Mouse (Mus musculus) stomach, postnatal 0 days (tissue): ENCODE data around the gene Fndc10. TPM values are rescaled to one million over a fixed set of nuclear protein-coding genes. Genes with fewer than 3 reads are reported as not detected.
A peak's percentile ranks its signal among the peaks of the same experiment; 100 is the strongest.
"Not testable (repeated sequence)": the region's sequence is repeated elsewhere in the genome, so short reads cannot be mapped to it uniquely, and the experiment has no call there.

Experiments
- ATAC-seq: fragments of 200-750 bp; cut with Nextera tagmentation; 2 replicates; pipeline ENCODE4 v1.8.0; 2017; ENCODE audit not compliant: low FRiP score, low TSS enrichment
- DNase-seq: peaks from one replicate; pipeline ENCODE4 v3.0.0-alpha.2; 2016; ENCODE audit warnings: low spot score
- H3K27ac ChIP-seq: fragments of 300-500 bp; sonication (generic); replicated peaks from 2 replicates; pipeline ENCODE4 v1.5.1; 2014; ENCODE audit warnings: mild to moderate bottlenecking, control low read depth
- H3K27me3 ChIP-seq: fragments of 300-500 bp; sonication (generic); 2 replicates; pipeline ENCODE4 v1.6.1; 2014; ENCODE audit warnings: low read length; ENCODE audit not compliant: control insufficient read depth, insufficient read depth
- H3K36me3 ChIP-seq: fragments of 300-500 bp; sonication (generic); 2 replicates; pipeline ENCODE4 v1.6.1; 2014; ENCODE audit warnings: low read length, mixed read lengths; ENCODE audit not compliant: control insufficient read depth, insufficient read depth
- H3K4me1 ChIP-seq: fragments of 300-500 bp; sonication (generic); replicated peaks from 2 replicates; pipeline ENCODE4 v1.6.1; 2014; ENCODE audit warnings: antibody characterized with exemption; ENCODE audit not compliant: control insufficient read depth, insufficient read depth
- H3K4me2 ChIP-seq: fragments of 300-500 bp; sonication (generic); replicated peaks from 2 replicates; pipeline ENCODE4 v1.6.1; 2014; ENCODE audit warnings: low read depth, mild to moderate bottlenecking, control low read depth, moderate library complexity
- H3K4me3 ChIP-seq: fragments of 300-500 bp; sonication (generic); 2 replicates; pipeline ENCODE4 v1.5.1; 2014; ENCODE audit warnings: low read depth, low read length, control low read depth
- H3K9ac ChIP-seq: fragments of 300-500 bp; sonication (generic); 2 replicates; pipeline ENCODE4 v1.6.1; 2014; ENCODE audit warnings: mild to moderate bottlenecking, low read length, control low read depth, mixed read lengths
- H3K9me3 ChIP-seq: fragments of 300-500 bp; sonication (generic); 2 replicates; pipeline ENCODE4 v1.6.1; 2016; ENCODE audit warnings: low read length; ENCODE audit not compliant: control insufficient read depth
- CTCF ChIP-seq: IDR thresholded peaks from 2 replicates; pipeline ENCODE4 v1.5.1; 2016; ENCODE audit warnings: antibody characterized with exemption, low read depth, mild to moderate bottlenecking, moderate library complexity
- EP300 ChIP-seq: optimal IDR thresholded peaks from 2 replicates; pipeline ENCODE3; 2016; ENCODE audit warnings: antibody characterized with exemption
- WGBS: fragments of 180-500 bp; shearing (Covaris S2); extraction: QIAGEN DNeasy Blood & Tissue Kit; methylation state at CpG from one replicate; pipeline ENCODE4 v1.1.7; 2014; 5-methylcytosine and 5-hydroxymethylcytosine counted together
- polyA plus RNA-seq: library from polyadenylated mRNA; unstranded; fragments of >200 nt; fragmentation: Nextera tagmentation; extraction: Ambion mirVana; gene quantifications from 2 replicates; pipeline ENCODE4 v1.2.1, GENCODE M21; 2015

Fndc10 gene
- polyA plus RNA-seq, 1 experiment from 2014 or later: 9.6 TPM

DNA sequence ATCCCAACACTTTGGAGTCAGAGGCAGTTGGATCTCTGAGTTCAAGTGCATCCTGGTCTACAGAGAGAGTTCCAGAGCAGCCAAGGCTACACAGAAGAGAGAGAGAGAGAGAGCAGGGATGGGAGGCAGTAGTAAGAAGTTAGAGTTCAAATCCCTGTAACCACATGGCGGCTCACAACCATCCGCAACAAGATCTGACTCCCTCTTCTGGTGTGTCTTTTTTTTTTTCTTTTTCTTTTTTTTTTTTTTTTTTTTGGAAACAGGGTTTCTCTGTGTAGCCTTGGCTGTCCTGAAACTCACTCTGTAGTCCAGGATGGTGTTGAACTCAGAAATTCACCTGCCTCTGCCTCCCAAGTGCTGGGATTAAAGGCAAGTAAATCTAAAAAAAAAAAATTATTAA lies 22.1 kb upstream of the Fndc10 start:
- Histone ChIP-seq H3K4me1 (no peaks in the 10 kb centered on the region), H3K4me2 (no peak overlapping the region), H3K36me3 (no peaks in the 10 kb centered on the region), H3K4me3 (no peak overlapping the region), H3K9ac (no peak overlapping the region), H3K27ac (no peak overlapping the region), H3K27me3 (no peaks in the 10 kb centered on the region), H3K9me3 (no peaks in the 10 kb centered on the region)
- TF ChIP-seq CTCF (no peak), EP300 (no peak)
- no peak for DNase-seq
- ATAC-seq: no peak
- WGBS: 51% methylated on average over 2 of the region's 2 CpGs

DNA sequence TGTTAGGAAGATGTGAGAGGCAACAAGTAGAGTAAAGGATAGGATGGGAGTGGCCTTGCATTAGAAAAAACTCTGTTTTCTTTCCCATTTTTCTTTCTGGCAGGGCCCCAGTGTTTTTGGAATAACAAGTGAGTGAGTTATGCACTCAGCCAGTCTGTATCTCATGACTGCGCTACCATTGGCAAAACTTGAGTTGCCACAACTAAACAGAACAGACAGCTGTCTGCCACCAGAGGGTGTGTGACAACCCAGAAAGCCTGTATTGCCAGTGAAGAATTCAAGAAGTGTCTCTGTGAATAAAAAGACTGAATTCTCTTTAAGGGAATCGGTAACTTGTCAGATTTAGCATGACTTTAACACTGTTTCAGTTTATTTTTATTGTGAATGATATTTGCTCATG lies 18.2 kb upstream of the Fndc10 start:
- WGBS: 79% methylated on average over 2 of the region's 2 CpGs
- H3K4me1 ChIP-seq: no peaks in the 10 kb centered on the region
- H3K4me2 ChIP-seq: no peak overlapping the region
- no peak overlapping the region for H3K4me3 ChIP-seq
- no peaks in the 10 kb centered on the region for H3K27me3 ChIP-seq
- H3K9ac ChIP-seq: no peak overlapping the region
- no peaks in the 10 kb centered on the region for H3K36me3 ChIP-seq
- ATAC-seq: no peak
- H3K27ac ChIP-seq: no peak overlapping the region
- H3K9me3 ChIP-seq: no peaks in the 10 kb centered on the region
- DNase-seq: no peak
- TF ChIP-seq EP300 (no peak), CTCF (peak; percentile 70)

DNA sequence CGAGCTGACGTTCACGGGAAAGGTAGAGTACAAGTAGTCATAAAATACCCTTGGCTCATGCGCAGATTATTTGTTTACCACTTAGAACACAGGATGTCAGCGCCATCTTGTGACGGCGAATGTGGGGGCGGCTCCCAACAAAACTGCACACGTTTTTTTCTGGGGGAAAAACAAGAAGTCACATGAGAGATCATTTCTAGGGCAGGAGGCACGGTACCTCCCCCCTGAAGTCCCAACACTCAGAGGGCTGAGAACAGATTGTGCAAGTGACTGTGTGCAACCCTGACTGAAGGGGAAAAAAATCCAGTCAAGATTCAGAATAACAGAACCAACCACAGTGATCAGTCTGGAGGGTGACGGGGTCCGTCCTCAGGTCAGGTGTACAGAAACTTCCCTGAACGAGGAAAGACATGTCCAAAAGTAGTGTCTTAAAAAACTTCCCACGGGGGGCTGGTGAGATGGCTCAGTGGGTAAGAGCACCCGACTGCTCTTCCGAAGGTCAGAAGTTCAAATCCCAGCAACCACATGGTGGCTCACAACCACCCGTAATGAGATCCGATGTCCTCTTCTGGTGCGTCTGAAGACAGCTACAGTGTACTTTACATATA lies 10.4 kb upstream of the Fndc10 start:
- not testable (repeated sequence) for H3K4me1 ChIP-seq, H3K27ac ChIP-seq, H3K4me2 ChIP-seq, H3K36me3 ChIP-seq, H3K27me3 ChIP-seq, H3K9ac ChIP-seq, ATAC-seq, DNase-seq, H3K4me3 ChIP-seq, H3K9me3 ChIP-seq
- 86% methylated on average over 16 of the region's 19 CpGs for whole genome bisulfite sequencing

GRCm38 (mm10) chr4:155687764-155688163 lies 6.4 kb upstream of the Fndc10 start:
- not testable (repeated sequence) for H3K9me3 ChIP-seq, H3K4me1 ChIP-seq, H3K36me3 ChIP-seq, H3K9ac ChIP-seq, H3K4me2 ChIP-seq, H3K27me3 ChIP-seq, H3K4me3 ChIP-seq
- WGBS: 54% methylated on average over 4 of the region's 4 CpGs
- ATAC-seq: peak; percentile 65
- peak overlapping the region; percentile 74 for H3K27ac ChIP-seq
- DNase-seq: peak; percentile 58

DNA sequence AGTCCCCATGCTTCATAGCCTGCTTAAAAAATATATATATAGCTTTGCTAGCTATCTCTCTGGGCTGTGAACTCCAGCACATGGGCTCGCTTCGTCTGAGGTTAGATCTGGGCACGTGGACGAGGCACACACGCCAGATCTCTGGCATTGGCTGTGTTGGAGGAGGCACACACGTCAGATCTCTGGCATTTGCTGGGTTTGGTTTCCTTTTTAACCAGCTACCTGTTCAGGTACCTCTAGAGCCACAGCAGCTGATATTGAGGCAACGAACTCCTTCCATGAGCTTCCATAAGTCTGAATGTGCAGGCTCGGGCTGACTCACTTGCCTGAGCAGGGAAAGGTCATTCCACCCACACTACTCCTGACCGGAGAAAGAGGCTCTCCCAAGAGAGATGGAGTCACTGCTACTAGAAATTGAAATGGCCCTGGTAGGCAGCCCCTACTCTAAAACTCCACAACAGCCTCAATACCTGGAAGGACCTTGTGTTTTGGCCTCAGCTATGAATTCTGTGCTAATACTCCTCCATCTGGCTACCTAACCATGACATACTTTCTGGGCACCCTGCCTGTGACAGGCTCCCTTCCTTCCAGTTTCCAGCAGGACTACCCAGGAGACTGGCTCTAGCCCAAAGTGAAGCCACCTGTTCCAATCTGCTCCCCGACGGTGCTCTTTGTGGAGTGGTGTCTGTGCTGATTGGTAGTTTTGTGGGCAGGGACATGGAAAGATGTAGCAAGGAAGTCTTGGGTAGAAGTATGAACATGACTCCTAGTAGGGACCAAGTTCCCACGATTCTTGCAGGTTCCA lies 3.4 kb upstream of the Fndc10 start:
- WGBS: 74% methylated on average over 12 of the region's 12 CpGs
- no peak overlapping the region for H3K4me3 ChIP-seq
- no peak overlapping the region for H3K4me2 ChIP-seq
- no peaks in the 10 kb centered on the region for H3K9me3 ChIP-seq
- no peak overlapping the region for H3K27ac ChIP-seq
- H3K9ac ChIP-seq: no peak overlapping the region
- peaks cover 5% of the 10 kb centered on the region for H3K4me1 ChIP-seq
- no peaks in the 10 kb centered on the region for H3K27me3 ChIP-seq
- H3K36me3 ChIP-seq: no peaks in the 10 kb centered on the region
- ATAC-seq (no peak), DNase-seq (no peak)
- no peak for TF ChIP-seq EP300
- no peak for TF ChIP-seq CTCF

DNA sequence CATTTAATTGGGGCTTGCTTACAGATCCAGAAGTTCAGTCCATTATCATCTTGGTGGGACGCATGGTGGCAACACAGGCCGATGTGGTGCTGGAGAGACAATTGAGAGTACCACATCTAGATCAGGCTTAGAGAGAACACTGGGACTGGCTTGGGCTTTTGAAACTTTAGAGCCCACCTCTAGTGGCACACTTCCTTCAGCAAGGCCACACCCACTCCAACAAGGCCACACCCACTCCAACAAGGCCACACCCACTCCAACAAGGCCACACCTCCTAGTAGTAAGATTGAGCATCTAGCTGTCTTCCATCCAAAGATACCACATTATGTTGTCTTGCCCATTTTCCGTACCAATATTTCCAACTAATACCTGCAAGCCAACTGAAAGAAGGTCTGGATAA lies 1.7 kb upstream of the Fndc10 start:
- Histone ChIP-seq H3K9me3 (no peaks in the 10 kb centered on the region), H3K27me3 (no peaks in the 10 kb centered on the region), H3K4me3 (no peak overlapping the region), H3K36me3 (no peaks in the 10 kb centered on the region), H3K4me2 (no peak overlapping the region), H3K27ac (no peak overlapping the region), H3K9ac (no peak overlapping the region), H3K4me1 (peaks cover 5% of the 10 kb centered on the region)
- no peak for TF ChIP-seq EP300
- TF ChIP-seq CTCF: no peak
- DNase-seq (no peak), ATAC-seq (no peak)
- WGBS: 100% methylated on average over 3 of the region's 3 CpGs
